Mouse (Mus musculus) WW6 (cell line): ENCODE results near the gene Dnm3.

Experiments
- DNase-seq: peaks from one replicate; pipeline ENCODE4 v3.0.0-alpha.2; 2013; ENCODE audit warnings: low read depth, low spot score

The Dnm3 gene

GRCm38 (mm10) chr1:162327631-162328030, 150.2 kb downstream of the Dnm3 start:
- DNase-seq, result no peak

- DNase-seq, result no peak
Measured at GRCm38 (mm10) chr1:162324412-162324811, 153.4 kb downstream of the Dnm3 start.

GRCm38 (mm10) chr1:162323142-162323541, 154.7 kb downstream of the Dnm3 start:
- DNase-seq, result no peak

GRCm38 (mm10) chr1:162313451-162314276, 164.2 kb downstream of the Dnm3 start:
- no peak for DNase-seq

DNA sequence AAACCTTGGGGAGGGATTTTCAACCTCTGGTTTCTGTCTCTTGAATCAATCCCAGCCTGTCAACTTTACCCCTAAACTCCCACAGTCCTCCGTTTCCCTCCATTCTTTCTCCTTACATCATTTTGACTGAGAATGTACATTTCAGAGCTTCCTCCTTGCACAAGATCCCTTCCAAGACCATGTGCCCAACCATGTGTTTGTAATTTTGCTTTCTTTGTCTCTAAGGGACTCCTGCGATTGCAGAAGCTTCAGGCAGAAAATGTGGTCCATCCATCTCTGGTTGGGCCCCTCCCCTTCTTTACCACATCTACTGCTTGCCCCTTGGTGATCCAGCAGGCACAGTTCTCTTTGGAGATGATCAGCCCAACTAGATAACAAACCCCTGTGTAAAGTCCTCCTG, 165.2 kb downstream of the Dnm3 start:
- no peak for DNase-seq

DNA sequence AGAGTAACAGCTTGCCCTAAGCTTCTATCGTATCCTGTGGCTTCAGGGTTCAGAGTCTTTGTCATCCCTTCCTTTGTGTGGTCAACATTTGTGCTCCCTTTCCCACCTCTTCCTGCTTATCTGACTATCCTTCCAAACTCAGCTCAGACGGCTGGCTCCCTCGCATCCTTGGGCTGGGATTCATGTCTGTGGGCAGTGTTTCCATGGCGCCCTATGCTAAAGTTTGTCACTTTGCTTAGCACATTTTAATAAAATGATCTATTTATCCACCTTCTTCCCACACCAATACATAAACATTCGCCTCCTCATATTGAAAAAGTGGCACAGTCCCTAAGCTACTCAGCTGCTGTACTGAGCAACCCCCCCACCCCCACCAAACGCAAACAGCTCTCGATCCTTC, 165.7 kb downstream of the Dnm3 start:
- no peak for DNase-seq

DNA sequence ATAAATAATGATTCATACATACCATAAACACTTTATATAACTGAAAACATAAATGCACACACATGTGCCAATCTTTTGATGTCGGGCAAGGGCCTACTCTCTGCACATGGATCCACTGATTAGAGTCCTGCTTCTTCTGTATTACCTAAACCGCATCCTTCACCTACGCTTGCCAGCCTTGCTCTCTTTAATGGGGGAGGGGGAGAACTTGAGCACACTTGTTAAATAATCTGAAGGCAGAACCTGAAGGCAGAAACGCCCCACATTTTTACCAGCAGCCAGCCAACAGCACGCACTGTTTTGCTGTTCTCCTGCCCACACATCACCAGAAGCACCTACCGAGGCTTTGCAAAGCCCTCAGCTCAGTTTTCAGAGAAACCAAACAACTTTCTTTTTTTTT, 172.6 kb downstream of the Dnm3 start:
- DNase-seq, result no peak

DNA sequence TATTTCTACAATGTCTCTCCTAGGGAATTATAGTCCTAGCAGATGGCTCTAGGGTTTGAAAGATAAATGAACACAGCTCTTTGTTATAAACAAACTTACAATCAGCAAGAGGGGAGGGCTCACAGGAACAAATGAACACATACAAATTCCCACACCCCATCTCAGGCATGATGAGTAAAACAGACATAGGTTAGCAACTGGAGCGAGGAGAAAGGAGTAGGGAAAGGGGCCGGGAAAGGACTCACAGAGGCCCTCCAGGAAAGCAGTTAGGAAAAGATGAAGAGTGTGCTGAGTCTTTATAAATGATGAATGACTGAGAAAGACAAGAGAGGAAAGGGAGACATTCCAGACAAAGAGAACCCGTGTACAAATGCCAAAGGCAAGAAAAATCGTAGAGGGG, 175.4 kb downstream of the Dnm3 start:
- DNase-seq, result no peak

GRCm38 (mm10) chr1:162299558-162300319, 178.1 kb downstream of the Dnm3 start:
- DNase-seq, result no peak

DNA sequence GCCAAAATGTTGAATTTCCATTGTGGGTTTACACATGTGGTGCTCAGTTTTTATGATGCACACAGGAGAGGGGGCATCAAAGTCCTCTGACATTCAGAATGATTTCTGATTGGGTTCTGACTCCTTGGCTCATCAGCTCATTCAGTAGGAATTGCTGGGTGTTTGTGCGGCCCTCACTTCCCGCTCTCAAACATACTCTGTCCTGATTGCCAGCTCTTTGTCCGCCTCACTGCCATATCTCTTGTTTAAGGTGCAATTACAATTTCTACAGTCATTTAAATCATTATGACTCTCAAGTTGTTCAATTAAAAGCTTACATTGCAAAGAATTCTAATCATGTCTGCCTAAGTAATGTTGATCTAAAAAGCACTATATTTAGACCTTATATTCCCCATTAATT, 179.3 kb downstream of the Dnm3 start:
- no peak for DNase-seq

DNA sequence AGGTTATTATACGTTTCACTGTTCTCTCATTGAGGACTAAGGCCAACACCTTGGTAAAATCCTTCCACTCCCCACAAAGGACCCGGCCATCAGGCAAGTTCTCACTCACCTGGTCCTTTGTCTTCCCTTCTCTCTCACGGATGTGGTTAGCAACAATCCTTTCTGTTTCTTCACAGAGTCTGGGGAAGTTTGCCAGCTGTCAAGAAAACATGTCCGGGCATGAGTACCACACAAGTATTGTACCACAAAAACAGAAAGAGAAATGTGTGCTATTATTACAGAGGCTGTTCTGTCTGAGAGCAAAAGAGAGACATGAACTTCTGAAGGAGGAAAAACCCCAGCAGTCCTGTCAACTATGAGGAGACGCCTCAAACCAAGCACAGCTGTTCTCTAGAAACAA, 182.4 kb downstream of the Dnm3 start:
- no peak for DNase-seq

DNA sequence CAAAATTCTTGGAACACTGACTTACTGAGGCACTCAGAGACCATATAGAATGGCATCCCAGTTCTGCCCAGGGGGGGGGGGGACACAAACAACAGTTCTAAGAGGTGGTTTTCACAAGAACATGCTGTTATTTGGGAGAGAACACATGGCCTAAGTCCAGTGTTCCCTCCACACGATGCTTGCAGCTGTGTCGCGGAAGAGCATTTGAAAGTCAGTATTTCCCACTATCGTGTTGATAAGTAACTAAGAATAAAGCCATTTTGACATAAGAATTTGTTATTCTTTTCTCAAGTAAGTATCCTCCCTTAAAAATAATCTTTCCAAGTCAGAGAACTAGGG, 183.3 kb downstream of the Dnm3 start:
- DNase-seq, result no peak

DNA sequence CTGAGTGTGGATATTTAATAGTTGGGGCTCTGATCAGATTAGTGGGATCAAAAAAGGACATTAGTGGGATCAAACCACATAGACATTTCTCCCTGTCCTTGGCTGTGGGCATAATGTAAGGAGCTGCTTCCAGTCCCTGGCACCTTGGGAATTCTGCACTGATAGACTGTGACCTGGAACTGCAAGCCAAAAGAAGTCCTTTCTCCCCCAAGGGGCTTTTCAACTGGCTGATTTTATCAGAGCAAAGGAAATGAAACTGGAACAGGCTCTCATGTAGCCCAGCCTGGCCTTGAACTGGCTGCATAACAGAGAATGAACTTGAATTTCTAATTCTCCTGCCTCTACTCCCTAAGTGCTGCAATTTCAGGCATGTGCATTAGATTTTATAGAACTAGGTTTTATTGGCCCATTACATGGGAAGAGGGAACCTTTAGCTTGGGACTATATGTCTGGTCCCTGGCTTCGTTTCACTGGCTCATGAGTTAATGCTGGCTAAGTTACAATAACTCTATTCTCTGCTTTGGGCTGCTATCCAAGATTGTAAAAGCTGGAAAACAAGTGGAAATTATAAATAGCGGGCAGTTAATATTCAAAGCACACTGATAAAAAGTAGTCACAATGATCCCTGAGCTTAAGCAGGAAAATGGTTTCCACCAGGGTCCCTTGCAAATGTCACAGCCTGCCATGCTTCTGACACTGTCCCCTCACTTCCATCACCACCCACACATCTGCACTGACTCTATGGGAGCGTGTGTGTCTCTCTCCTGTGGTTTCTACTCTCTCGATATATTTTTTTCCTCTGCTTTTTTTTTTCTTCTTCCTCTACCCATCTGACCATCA, 183.9 kb downstream of the Dnm3 start:
- DNase-seq, result no peak

DNA sequence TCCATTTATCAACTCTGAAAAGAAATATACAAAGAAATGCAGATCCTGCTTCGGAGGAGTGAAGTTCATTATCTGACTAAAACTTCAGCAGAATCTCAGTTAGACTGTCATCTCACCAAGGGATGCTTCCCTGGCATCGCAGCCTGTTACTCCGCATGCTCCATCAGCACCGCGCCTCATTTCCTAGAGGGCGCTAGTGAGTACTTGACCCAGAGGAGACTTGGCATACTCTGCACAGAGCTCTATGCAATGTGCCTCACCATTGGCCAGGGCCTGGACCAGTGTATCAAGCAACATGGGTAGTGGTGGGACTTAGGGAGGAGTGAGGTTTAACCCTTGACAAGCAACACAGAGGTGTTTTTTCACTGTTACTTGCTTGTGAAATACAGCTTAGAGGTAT, 190.9 kb downstream of the Dnm3 start:
- DNase-seq, result peak; percentile 14

DNA sequence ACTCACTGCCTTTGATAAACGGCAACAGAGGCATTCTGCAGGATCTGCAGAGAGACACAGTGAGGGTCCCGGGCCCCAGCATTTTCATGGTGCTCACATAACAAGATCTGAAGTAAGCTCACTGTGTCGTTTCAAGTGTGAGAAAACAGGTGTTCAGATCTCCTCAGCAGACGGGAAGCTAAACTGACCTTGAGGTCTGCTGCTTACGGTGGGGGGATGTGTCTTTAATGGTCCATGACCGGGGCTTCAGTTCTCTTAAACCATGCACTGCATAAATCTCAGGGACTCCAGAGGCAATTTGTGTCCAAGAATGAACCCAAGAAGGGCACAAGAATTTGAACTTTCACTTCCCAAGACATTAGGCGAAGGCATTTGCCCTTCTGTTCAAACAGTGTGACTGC, 195.9 kb downstream of the Dnm3 start:
- DNase-seq, result no peak

DNA sequence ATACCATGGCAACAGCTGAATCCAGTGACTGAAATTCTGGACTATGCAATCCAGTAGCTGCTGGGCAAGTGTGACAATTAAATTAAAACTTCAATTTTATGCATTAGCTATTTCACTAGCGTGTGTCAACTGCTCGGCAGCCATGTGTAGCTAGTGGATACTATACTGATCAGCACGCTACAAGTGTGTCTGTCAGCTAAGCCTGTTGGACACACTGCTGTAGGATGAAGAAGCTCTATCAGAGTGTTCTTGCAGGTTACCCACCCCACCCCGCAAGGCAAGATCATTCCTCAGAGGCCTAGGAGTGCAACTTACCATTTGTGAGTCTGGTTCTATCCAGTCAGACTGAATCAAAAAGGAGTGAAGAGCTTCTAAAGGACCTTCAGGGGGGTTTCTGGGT, 197.8 kb downstream of the Dnm3 start:
- no peak for DNase-seq

GRCm38 (mm10) chr1:162276011-162276410, 201.8 kb downstream of the Dnm3 start:
- DNase-seq, result no peak

DNA sequence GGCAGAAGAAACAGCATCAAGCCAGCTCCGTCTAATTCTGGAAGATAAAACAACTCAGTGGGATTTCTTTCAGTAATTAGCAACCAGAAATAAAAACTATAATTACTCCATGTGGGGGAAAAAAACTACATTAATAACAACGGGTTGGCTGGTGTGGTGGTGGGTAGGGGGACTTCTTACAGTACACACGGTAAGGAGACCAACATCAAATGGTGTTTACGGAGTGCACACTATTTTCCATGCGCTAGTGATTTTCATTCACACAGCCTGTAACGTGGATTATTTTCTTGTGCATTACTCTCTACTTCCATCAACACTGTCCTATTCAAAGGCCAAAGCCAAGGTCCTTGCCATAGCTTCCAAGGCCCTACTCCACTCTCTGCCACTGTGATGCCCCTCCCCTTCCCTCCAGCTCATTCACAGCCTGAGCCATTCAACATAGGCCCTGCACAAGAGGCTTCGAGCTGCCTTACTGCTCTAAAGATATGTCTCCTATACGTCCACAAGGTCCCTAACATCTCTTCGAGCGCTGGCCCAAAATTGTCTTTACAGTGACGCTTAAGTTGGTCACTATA, 203.1 kb downstream of the Dnm3 start:
- DNase-seq, result no peak

GRCm38 (mm10) chr1:162256912-162257607, 220.8 kb downstream of the Dnm3 start:
- no peak for DNase-seq

DNA sequence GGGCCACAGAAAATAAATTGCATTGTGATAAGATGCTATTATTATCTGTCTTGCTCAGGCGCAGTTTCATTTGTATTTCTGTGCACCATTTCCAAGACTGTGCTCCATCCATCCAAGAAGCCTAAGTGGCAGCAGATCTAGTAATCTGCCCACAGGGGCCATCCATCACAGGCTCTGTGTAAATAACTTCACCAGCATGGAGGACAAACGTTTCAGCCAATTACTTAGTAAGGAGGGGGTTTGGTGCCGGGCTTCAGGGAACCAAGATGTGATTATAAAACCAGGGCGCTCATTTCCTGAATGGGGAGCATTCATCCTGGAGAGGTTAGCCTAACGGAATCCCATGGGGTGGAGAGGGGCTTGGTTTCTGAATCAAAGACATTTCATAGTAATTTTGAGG, 222.9 kb downstream of the Dnm3 start:
- DNase-seq, result no peak

DNA sequence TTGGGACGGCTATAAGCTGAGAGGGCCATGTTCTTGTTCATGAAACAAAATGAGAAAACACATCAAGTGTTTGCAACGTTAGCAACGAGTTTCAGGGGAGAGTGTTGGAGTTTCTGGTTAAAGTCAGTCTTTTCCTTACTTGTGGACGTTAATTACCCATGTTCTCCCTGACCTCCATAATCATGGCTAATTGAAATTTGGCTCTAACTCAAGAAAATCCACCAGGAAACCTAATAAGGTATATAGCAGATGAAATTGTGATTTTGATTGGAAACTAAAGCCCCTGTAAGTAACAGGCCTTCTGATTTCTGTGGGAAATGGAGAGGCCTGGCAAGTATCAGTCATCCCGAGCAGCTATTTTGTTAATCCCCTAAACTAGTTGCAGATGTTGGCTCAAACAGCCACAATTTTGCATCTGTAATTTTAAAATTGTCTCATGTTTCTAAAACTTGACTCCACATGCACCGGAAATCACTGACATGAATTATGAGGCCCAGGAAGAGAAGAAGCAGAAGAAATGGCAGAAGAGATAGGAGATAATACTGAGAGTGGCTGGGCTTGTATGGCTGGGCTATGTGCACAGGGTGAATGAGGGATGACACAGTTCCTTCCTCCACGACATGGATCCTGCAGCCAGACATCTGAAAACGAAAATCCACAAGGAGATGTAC, 223.7 kb downstream of the Dnm3 start:
- no peak for DNase-seq
